Mouse (Mus musculus): ENCODE measurements around the gene Nolc1. TPM values are rescaled to one million over a fixed set of nuclear protein-coding genes. Genes with fewer than 3 reads are reported as not detected.

The Nolc1 gene
- total RNA-seq, 2 experiments from 2014 or later, result 42.0 to 56.0 TPM

Other genes starting within 250 kb of the Nolc1 start
- 10 to 100 TPM; 12.9 to 17.9 TPM for gene Armh3, start 77.4 kb upstream of the Nolc1 start, total RNA-seq (2021)
- 10 to 100 TPM; 13.8 to 19.7 TPM for gene Hps6, start 72.4 kb upstream of the Nolc1 start, total RNA-seq (2021)
- 10 to 100 TPM; 28.6 to 49.3 TPM for gene Pprc1, start 31.0 kb upstream of the Nolc1 start, total RNA-seq (2021)
- gene Ldb1, start 30.6 kb upstream of the Nolc1 start, total RNA-seq (2021), result 10 to 100 TPM; 57.5 to 64.0 TPM
- gene Elovl3, start 56.0 kb downstream of the Nolc1 start, total RNA-seq (2021), result 10 to 100 TPM in 1 of 2 experiments, 1 to 10 TPM in 1; 6.1 to 26.5 TPM
- gene Pitx3, start 72.5 kb downstream of the Nolc1 start, total RNA-seq (2021), result under 1 TPM in 1 of 2 experiments, not detected in 1; 0.26 TPM
- gene Gbf1, start 76.6 kb downstream of the Nolc1 start, total RNA-seq (2021), result 10 to 100 TPM; 60.6 to 77.4 TPM
- gene Nfkb2, start 228.5 kb downstream of the Nolc1 start, total RNA-seq (2021), result 10 to 100 TPM; 39.9 to 42.6 TPM

All from adrenal gland, postnatal 36 days (tissue).